Mouse (Mus musculus): Measurements from ENCODE around the gene Hsd17b12. TPM values are rescaled to one million over a fixed set of nuclear protein-coding genes. Genes with fewer than 3 reads are reported as not detected.

Hsd17b12 gene
- polyA plus RNA-seq, 1 experiment = 65.4 TPM

- peak; percentile 30 for DNase-seq (ENCODE audit: low read depth)
Observed at GRCm38 (mm10) chr2:94010335-94011291, 147.2 kb downstream of the Hsd17b12 start, which contains the start of gene Alkbh3. Gene Alkbh3 (minus strand): TSS chr2:94010807.

DNA sequence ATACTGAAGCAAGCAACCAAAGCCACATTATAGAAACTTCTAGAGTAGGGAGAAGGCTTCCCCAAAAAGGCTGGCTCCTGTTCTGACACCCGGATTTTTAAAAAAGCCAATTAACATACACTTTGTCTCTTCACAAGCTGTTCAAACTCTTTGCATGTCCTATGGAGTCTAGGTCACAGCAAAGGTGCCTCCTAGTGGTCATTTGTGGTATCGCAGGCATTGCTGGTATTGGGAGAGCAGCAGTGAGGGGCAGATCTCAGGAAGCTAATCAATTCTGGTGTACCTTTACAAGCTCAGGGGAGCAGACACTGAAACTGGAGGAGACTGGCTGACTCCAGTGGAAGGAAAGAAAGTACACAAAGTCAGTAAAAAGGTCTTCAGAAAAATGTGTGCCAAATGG lies 155.4 kb downstream of the Hsd17b12 start:
- DNase-seq (ENCODE audit: low read depth) = no peak

DNA sequence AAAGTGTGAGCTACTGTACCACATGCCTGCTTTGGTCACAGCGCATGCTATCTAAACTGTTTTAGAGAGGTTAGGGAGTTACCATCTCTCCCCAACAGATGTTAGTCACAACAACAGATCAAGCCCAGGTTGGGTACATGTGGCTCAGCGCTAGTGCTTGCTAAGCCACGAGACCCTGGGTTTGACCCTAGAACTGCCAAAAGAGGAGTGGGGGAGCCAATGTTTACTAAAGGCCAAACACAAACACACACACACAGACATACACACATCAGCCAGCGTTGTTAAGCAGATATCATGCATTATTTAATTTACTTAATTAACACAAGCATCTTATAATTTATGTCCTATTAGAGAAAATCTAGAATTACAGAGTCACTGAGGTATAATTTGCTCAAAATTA lies 155.8 kb downstream of the Hsd17b12 start:
- no peak for DNase-seq (ENCODE audit: low read depth)

DNA sequence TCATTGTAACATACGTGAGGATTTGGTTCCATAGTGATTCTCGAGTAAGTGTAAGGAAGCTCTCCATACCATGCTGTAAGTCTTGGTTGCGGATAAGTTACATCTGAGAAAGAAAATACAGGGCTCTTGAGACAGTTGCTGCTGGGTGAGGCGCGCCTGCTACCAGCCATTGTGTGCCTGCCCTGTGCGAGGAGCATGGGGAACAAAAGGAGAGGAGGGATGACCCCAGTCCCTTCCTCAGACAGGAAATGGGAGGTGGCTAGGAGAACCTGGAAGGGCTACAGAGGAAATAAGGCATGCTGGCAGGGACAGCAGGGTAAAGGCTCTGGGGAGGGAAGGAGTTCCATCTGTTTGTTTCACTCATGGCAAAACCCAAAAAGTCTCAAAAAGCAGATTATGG lies 156.4 kb downstream of the Hsd17b12 start:
- no peak for DNase-seq (ENCODE audit: low read depth)

- no peak for DNase-seq (ENCODE audit: low read depth)
Observed at GRCm38 (mm10) chr2:93996254-93996653, 161.5 kb downstream of the Hsd17b12 start, which contains the start of gene Gm27027. Gene Gm27027 (minus strand): TSS chr2:93996354.

DNA sequence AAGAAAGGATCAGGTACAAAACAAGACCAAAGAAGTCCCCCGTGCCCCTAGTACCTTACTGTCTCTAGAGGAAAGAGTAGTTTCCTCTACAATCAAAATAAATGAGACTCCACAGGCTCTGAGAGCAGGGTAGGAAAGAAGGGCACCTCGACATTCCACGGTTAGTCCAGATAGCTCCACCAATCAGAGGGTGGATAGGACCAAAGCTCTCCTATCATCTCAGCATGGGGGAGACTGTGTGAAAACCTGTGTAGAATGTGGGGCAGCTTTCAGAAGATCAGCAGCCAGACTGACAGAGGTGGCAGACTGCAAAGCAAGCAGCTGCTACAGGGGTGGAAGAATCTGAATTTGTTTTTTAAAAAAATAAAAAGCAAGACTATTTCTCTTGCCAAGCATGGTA lies 165.0 kb downstream of the Hsd17b12 start:
- DNase-seq (ENCODE audit: low read depth) = no peak

- no peak for DNase-seq (ENCODE audit: low read depth)
Observed at GRCm38 (mm10) chr2:93992259-93992658, 165.5 kb downstream of the Hsd17b12 start.

GRCm38 (mm10) chr2:93991336-93991735 lies 166.4 kb downstream of the Hsd17b12 start:
- DNase-seq (ENCODE audit: low read depth) = no peak

GRCm38 (mm10) chr2:93988440-93988839 lies 169.3 kb downstream of the Hsd17b12 start:
- DNase-seq (ENCODE audit: low read depth) = no peak

Other genes with a start within 250 kb of the Hsd17b12 start
- 7.1 and 9.6 TPM in 2 replicates for gene Gm13889, start 200.8 kb downstream of the Hsd17b12 start, polyA plus RNA-seq (2012; rRNA removed)
- gene Gm27027, start 161.6 kb downstream of the Hsd17b12 start, polyA plus RNA-seq (2012; rRNA removed) = not detected in 2 replicates
- 50.4 and 68.7 TPM in 2 replicates for gene Alkbh3, start 147.2 kb downstream of the Hsd17b12 start, polyA plus RNA-seq (2012; rRNA removed)
- gene Ttc17, start 248.7 kb upstream of the Hsd17b12 start, polyA plus RNA-seq (2012; rRNA removed) = 14.1 and 15.5 TPM in 2 replicates